Mouse (Mus musculus): Measurements from ENCODE around the gene Slc25a11. TPM values are rescaled to one million over a fixed set of nuclear protein-coding genes. Genes with fewer than 3 reads are reported as not detected.

Slc25a11 gene
- polyA plus RNA-seq, 1 experiment from 2014 or later: 144 TPM

DNA sequence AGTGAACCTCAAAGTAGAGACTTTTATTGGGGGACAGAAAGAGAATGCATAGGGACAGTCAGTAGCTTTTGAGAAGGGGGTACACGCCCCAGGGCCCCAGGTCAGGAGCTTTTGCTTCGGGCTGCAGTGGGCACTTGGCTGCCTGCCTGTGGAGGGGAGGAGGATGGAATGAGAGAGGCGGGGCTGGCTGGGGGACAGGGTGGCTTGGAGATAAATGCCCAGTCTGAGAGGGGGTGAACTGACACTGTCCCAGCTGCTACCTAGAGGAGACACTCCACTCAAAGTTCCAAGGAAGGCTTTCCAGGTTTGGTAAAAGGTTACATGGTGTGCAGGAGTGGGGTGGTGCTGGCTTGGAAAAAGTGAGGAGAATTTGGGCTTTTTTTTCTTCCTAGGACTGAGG, 9.7 kb upstream of the Slc25a11 start, which contains the start of gene Eno3:
TSS of gene Eno3 (plus strand) at position 239 of the 400 bp plus-strand sequence.
- Histone ChIP-seq H3K27me3 (ENCODE audit: control insufficient read depth, insufficient read depth, low read length) (no peaks in the 10 kb centered on the region), H3K36me3 (replicated peaks; ENCODE audit: control insufficient read depth, insufficient read depth, low read depth, low read length) (peaks cover under 1% of the 10 kb centered on the region), H3K27ac (replicated peaks; ENCODE audit: low read depth, low read length) (peak within 1 kb of the TSS; percentile 97), H3K4me3 (ENCODE audit: low read depth, low read length) (peak within 1 kb of the TSS; percentile 100), H3K9me3 (replicated peaks; ENCODE audit: control insufficient read depth, low read length) (no peaks in the 10 kb centered on the region), H3K9ac (replicated peaks; ENCODE audit: low read length) (peak within 1 kb of the TSS; percentile 97), H3K4me2 (ENCODE audit: low read depth, low read length) (peak within 1 kb of the TSS; percentile 95), H3K4me1 (ENCODE audit: control insufficient read depth, insufficient read depth, low read length) (peaks cover 9% of the 10 kb centered on the region)
- WGBS: 4% methylated on average over 3 of the region's 3 CpGs
- ATAC-seq (replicated peaks; ENCODE audit: insufficient number of reproducible peaks, low FRiP score, low TSS enrichment, low read depth): no peak
- DNase-seq (ENCODE audit: low spot score): no peak

DNA sequence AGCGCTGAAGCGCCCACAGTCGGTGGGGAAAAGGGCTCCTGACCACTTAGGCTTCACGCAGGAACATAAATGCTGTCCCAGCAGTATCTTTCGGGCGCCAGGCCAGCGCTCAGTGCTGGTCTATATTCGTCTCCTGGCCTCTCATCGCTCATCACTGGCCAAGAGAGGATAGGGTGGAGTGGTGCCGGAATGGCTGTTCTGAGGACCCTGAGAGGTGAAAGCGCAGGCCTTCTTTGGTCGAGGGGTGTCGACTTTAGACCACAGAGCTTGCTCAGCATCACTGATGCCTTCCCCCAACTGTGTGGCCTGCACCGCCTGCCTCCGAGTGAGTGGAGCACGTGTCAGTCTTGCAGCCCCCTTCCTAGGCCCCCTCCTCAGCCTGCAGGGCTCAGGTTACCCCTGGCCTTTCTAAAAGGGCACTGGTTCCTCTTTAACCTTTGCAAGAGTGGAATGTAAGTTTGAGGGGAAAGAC, 9.2 kb upstream of the Slc25a11 start:
- Histone ChIP-seq H3K9me3 (replicated peaks; ENCODE audit: control insufficient read depth, low read length) (no peaks in the 10 kb centered on the region), H3K27me3 (ENCODE audit: control insufficient read depth, insufficient read depth, low read length) (no peaks in the 10 kb centered on the region), H3K4me2 (ENCODE audit: low read depth, low read length) (peak overlapping the region; percentile 95), H3K9ac (replicated peaks; ENCODE audit: low read length) (peak overlapping the region; percentile 97), H3K4me3 (ENCODE audit: low read depth, low read length) (peak overlapping the region; percentile 100), H3K4me1 (ENCODE audit: control insufficient read depth, insufficient read depth, low read length) (peaks cover 9% of the 10 kb centered on the region), H3K27ac (replicated peaks; ENCODE audit: low read depth, low read length) (peak overlapping the region; percentile 97), H3K36me3 (replicated peaks; ENCODE audit: control insufficient read depth, insufficient read depth, low read depth, low read length) (peaks cover under 1% of the 10 kb centered on the region; the same call in 1 of the 2 replicates)
- whole genome bisulfite sequencing: 4% methylated on average over 16 of the region's 16 CpGs
- ATAC-seq (replicated peaks; ENCODE audit: insufficient number of reproducible peaks, low FRiP score, low TSS enrichment, low read depth) (peak; percentile 31; the same call in 1 of the 2 replicates), DNase-seq (ENCODE audit: low spot score) (peak; percentile 80)

DNA sequence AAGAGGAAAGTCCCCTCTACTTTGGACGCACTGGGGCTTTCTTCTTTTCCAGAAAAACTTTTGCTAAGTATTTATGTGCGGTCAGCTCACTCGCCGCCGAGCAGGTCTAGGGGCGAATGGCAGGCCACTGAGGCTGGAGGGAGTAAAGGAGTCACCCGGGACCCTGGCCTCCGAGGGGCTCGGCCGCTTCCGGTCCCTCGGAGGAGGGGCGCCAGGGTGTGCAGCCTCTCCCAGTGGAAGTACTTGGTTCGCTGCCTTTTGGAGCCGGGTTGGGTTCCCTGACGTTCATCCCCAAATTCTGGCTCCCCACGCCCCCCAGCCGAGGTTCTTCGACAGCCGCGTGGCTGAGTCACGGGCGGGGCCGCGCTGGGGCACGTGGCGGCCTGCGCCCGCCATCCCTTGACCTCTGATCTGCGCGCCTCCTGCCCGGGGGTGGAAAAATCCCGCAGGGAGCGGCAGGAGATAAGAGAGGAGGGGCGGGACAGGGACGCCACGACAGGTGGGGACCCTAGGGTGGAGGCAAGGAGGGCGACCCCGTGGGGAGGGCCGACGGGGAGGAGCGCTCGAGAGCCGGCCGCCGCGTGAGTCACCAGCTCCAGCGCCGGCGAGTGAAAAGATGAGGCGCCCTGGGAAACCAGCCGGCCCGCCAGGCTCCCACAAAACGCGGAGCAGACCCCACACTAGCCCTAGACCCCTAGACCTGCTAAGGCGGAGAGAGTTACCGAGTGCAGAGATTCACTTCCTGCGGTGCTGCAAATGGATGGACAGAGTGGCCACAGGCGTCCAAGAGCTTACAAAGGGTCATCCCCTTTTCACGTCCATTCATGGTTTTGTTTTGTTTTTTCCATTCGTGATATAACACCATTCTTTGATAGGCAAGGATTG, 8.5 kb upstream of the Slc25a11 start:
- H3K4me2 ChIP-seq (ENCODE audit: low read depth, low read length): peak overlapping the region; percentile 95
- peak overlapping the region; percentile 97 for H3K27ac ChIP-seq (replicated peaks; ENCODE audit: low read depth, low read length)
- peak; percentile 69 for DNase-seq (ENCODE audit: low spot score)
- no peaks in the 10 kb centered on the region for H3K27me3 ChIP-seq (ENCODE audit: control insufficient read depth, insufficient read depth, low read length)
- H3K4me3 ChIP-seq (ENCODE audit: low read depth, low read length): peak overlapping the region; percentile 100
- peak overlapping the region; percentile 97 for H3K9ac ChIP-seq (replicated peaks; ENCODE audit: low read length)
- peaks cover 7% of the 10 kb centered on the region for H3K36me3 ChIP-seq (replicated peaks; ENCODE audit: control insufficient read depth, insufficient read depth, low read depth, low read length)
- ATAC-seq (replicated peaks; ENCODE audit: insufficient number of reproducible peaks, low FRiP score, low TSS enrichment, low read depth): peak; percentile 20
- under 1% methylated on average over 61 of the region's 61 CpGs for WGBS
- H3K9me3 ChIP-seq (replicated peaks; ENCODE audit: control insufficient read depth, low read length): no peaks in the 10 kb centered on the region
- H3K4me1 ChIP-seq (ENCODE audit: control insufficient read depth, insufficient read depth, low read length): peaks cover 9% of the 10 kb centered on the region

DNA sequence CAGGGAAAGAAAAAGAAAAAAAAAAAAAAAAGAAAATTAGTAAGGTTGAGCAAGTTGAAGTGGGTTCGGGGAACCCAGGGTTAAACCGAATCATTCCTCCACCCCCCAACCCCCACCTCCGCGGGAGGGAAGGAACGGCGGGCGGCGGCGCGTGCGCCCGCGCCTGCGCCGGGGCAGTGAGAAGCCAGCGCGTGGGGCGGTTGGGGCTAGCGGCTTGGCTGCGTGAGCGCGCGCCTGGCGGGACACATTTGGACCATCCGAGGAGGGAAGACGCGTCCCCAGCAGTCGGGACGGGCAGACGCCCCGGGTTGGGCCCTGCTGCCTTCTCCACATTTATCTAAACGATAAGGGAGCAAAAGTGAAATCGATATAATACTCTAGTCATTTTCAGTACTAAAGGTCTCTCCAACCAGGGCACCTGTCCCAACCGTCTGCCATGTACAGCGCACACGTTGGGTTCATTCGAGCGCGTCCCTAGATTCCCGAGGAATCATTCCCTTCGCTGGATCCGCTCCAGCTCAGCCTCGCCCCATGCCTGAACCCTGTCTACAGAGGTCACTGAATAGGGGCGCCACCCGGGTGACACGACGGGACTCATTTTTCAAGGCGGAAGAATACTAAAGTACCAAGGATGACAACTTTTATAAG, 7.8 kb upstream of the Slc25a11 start:
- Histone ChIP-seq H3K4me2 (ENCODE audit: low read depth, low read length) (peak overlapping the region; percentile 95), H3K27me3 (ENCODE audit: control insufficient read depth, insufficient read depth, low read length) (no peaks in the 10 kb centered on the region), H3K36me3 (replicated peaks; ENCODE audit: control insufficient read depth, insufficient read depth, low read depth, low read length) (peaks cover 13% of the 10 kb centered on the region), H3K27ac (replicated peaks; ENCODE audit: low read depth, low read length) (peak overlapping the region; percentile 97), H3K4me3 (ENCODE audit: low read depth, low read length) (peak overlapping the region; percentile 100), H3K4me1 (ENCODE audit: control insufficient read depth, insufficient read depth, low read length) (peaks cover 9% of the 10 kb centered on the region), H3K9me3 (replicated peaks; ENCODE audit: control insufficient read depth, low read length) (no peaks in the 10 kb centered on the region), H3K9ac (replicated peaks; ENCODE audit: low read length) (peak overlapping the region; percentile 97)
- WGBS: 0% methylated on average over 43 of the region's 48 CpGs
- peak; percentile 37 for ATAC-seq (replicated peaks; ENCODE audit: insufficient number of reproducible peaks, low FRiP score, low TSS enrichment, low read depth)
- peak; percentile 89 for DNase-seq (ENCODE audit: low spot score)

DNA sequence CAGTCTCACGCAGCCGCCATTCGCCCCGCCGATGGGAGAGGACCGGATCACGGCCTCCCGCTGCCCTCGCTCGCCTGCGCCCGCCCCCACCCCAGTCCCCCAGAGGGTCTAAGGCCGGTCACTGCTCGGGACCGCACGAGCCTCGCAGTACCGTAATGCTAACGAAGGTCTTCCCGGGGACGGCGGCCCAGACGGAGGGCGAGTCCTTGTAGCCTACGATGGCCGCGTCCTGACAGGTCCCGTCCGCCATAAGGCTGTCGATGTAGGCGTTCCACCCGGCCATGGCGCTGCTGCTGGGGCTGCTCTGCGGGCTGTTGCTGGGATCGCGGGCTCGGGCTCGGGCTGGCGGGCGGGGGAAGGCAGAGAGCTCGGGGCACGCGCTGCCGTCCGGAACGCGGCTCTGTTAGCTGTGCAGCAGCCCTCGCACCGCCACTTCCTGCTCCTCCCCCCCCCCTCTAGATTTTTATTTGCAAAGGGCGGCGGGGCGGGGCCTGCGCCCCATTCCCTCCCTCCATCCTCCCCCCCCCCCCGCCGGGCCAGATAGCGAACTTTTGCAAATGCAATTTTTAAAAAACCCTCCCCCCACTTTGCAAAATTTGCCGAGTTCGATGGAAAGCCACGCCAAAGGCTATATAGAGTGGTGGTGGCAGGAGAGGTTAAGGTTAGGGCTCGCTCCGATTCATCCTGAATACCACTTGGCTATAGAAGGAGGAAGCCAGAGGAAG, 7.1 kb upstream of the Slc25a11 start, which contains the start of gene Pfn1:
TSS of gene Pfn1 (minus strand) at position 447 of the 725 bp plus-strand sequence.
- peak within 1 kb of the TSS; percentile 97 for H3K27ac ChIP-seq (replicated peaks; ENCODE audit: low read depth, low read length)
- peaks cover 17% of the 10 kb centered on the region for H3K36me3 ChIP-seq (replicated peaks; ENCODE audit: control insufficient read depth, insufficient read depth, low read depth, low read length)
- H3K9ac ChIP-seq (replicated peaks; ENCODE audit: low read length): peak within 1 kb of the TSS; percentile 97
- ATAC-seq (replicated peaks; ENCODE audit: insufficient number of reproducible peaks, low FRiP score, low TSS enrichment, low read depth) (peak; percentile 26), DNase-seq (ENCODE audit: low spot score) (peak; percentile 91)
- no peaks in the 10 kb centered on the region for H3K27me3 ChIP-seq (ENCODE audit: control insufficient read depth, insufficient read depth, low read length)
- H3K4me1 ChIP-seq (ENCODE audit: control insufficient read depth, insufficient read depth, low read length): peaks cover 9% of the 10 kb centered on the region
- no peaks in the 10 kb centered on the region for H3K9me3 ChIP-seq (replicated peaks; ENCODE audit: control insufficient read depth, low read length)
- WGBS: 0% methylated on average over 52 of the region's 61 CpGs
- peak within 1 kb of the TSS; percentile 95 for H3K4me2 ChIP-seq (ENCODE audit: low read depth, low read length)
- peak within 1 kb of the TSS; percentile 100 for H3K4me3 ChIP-seq (ENCODE audit: low read depth, low read length)

DNA sequence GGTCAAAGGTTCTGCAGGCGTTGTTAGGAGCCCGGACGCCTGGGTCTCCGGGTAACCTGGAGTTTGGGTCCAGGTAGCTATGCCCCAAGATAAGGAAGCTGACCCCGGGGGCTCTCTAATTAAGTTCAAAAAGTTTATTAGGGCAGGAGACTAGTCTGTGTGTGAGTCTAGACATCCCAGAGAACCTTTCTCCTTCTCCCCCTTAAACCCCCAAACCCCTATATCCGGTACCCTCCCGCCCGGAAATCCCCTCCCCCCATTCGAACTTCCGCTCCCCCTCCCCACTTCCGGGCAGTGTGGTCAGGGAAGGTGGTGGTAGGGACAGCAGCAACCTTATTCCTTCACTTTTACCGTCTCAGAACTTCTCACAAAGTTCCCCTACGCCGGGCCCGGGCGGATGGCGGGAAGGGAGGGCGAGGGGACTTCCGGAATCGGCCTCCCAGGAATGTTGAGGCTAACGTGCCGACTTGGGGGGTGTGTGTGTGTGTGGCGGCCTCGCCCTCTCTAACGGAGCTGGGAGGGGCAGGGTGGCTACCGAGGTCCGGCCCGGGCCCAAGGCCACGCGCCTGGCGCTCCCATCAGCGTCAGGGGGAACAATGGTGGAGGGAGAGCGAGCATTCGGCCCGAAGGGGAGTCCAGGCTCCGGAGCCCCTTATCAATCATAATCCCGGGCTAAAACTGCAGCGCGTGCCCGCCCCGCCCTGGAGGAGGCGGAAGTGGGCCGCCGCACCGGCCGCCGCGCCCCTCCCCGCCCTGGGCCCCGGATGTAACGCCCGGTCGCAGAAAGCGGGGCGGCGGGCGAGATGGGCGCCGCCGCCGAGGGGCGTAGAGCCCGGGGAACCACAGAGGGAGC, 6.3 kb upstream of the Slc25a11 start:
- Histone ChIP-seq H3K4me1 (ENCODE audit: control insufficient read depth, insufficient read depth, low read length) (peaks cover 9% of the 10 kb centered on the region), H3K4me3 (ENCODE audit: low read depth, low read length) (peak overlapping the region; percentile 100), H3K27me3 (ENCODE audit: control insufficient read depth, insufficient read depth, low read length) (no peaks in the 10 kb centered on the region), H3K36me3 (replicated peaks; ENCODE audit: control insufficient read depth, insufficient read depth, low read depth, low read length) (peaks cover 17% of the 10 kb centered on the region), H3K9ac (replicated peaks; ENCODE audit: low read length) (peak overlapping the region; percentile 97), H3K9me3 (replicated peaks; ENCODE audit: control insufficient read depth, low read length) (no peaks in the 10 kb centered on the region), H3K27ac (replicated peaks; ENCODE audit: low read depth, low read length) (peak overlapping the region; percentile 97), H3K4me2 (ENCODE audit: low read depth, low read length) (peak overlapping the region; percentile 95)
- ATAC-seq (replicated peaks; ENCODE audit: insufficient number of reproducible peaks, low FRiP score, low TSS enrichment, low read depth) (peak; percentile 26), DNase-seq (ENCODE audit: low spot score) (peak; percentile 79)
- under 1% methylated on average over 59 of the region's 63 CpGs for WGBS

DNA sequence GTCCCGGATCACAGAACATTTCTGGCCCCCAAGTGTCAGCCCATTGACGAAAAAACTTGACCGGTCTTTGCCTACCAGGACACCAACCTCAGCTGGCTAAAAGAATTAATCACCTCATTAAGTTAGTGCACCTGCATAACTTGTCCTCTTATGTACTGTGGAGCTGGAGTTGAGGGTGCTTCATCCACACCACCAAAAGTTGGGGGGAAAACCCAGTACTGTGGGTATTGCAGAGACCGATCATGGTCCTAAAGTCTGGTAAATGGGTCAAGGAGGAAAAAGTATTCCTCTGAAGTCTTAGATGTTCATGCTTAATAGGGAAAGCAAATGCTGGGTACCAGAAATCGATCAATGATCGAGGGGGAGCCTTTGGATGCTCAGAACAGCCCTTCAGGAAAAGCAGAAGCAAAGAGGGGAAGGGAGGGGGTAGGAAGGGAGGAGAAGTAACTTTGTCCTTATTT, 5.6 kb upstream of the Slc25a11 start:
- 49% methylated on average over 6 of the region's 6 CpGs for WGBS
- Histone ChIP-seq H3K4me1 (ENCODE audit: control insufficient read depth, insufficient read depth, low read length) (peaks cover 10% of the 10 kb centered on the region), H3K9ac (replicated peaks; ENCODE audit: low read length) (peak overlapping the region; percentile 97), H3K27me3 (ENCODE audit: control insufficient read depth, insufficient read depth, low read length) (no peaks in the 10 kb centered on the region), H3K4me2 (ENCODE audit: low read depth, low read length) (peak overlapping the region; percentile 95), H3K9me3 (replicated peaks; ENCODE audit: control insufficient read depth, low read length) (no peaks in the 10 kb centered on the region), H3K4me3 (ENCODE audit: low read depth, low read length) (peak overlapping the region; percentile 100), H3K36me3 (replicated peaks; ENCODE audit: control insufficient read depth, insufficient read depth, low read depth, low read length) (peaks cover 17% of the 10 kb centered on the region), H3K27ac (replicated peaks; ENCODE audit: low read depth, low read length) (peak overlapping the region; percentile 97)
- ATAC-seq (replicated peaks; ENCODE audit: insufficient number of reproducible peaks, low FRiP score, low TSS enrichment, low read depth) (no peak), DNase-seq (ENCODE audit: low spot score) (peak; percentile 25)

Data from embryonic facial prominence, embryonic 11.5 days (tissue).